Mouse (Mus musculus) stomach, embryonic 16.5 days (tissue): ENCODE results near the gene Adra1b. TPM values are rescaled to one million over a fixed set of nuclear protein-coding genes. Genes with fewer than 3 reads are reported as not detected.

Experiments
- ATAC-seq: fragments of 200-750 bp; cut with Nextera tagmentation; 2 replicates; pipeline ENCODE4 v1.8.0; 2017; ENCODE audit warnings: moderate number of reproducible peaks, moderate TSS enrichment; ENCODE audit not compliant: insufficient read depth, low FRiP score
- H3K27ac ChIP-seq: fragments of 300-500 bp; sonication (generic); 2 replicates; pipeline ENCODE4 v1.5.1; 2014; ENCODE audit warnings: low read length
- H3K27me3 ChIP-seq: fragments of 300-500 bp; sonication (generic); 2 replicates; pipeline ENCODE4 v1.6.1; 2014; ENCODE audit warnings: low read length, control low read depth, mixed read lengths; ENCODE audit not compliant: control insufficient read depth, insufficient read depth
- H3K36me3 ChIP-seq: fragments of 300-500 bp; sonication (generic); 2 replicates; pipeline ENCODE4 v1.6.1; 2014; ENCODE audit warnings: low read length; ENCODE audit not compliant: control insufficient read depth, insufficient read depth
- H3K4me1 ChIP-seq: fragments of 300-500 bp; sonication (generic); 2 replicates; pipeline ENCODE4 v1.6.1; 2014; ENCODE audit warnings: low read length, control low read depth, mixed read lengths; ENCODE audit not compliant: control insufficient read depth, insufficient read depth
- H3K4me2 ChIP-seq: fragments of 300-500 bp; sonication (generic); 2 replicates; pipeline ENCODE4 v1.6.1; 2014; ENCODE audit warnings: low read depth, low read length, mixed read lengths
- H3K4me3 ChIP-seq: fragments of 300-500 bp; sonication (generic); replicated peaks from 2 replicates; pipeline ENCODE4 v1.5.1; 2014; ENCODE audit warnings: mild to moderate bottlenecking, low read length
- H3K9ac ChIP-seq: fragments of 300-500 bp; sonication (generic); 2 replicates; pipeline ENCODE4 v1.6.1; 2014; ENCODE audit warnings: low read length
- H3K9me3 ChIP-seq: fragments of 300-500 bp; sonication (generic); replicated peaks from 2 replicates; pipeline ENCODE4 v1.6.1; 2016; ENCODE audit warnings: low read length, control low read depth; ENCODE audit not compliant: control insufficient read depth
- whole genome bisulfite sequencing: fragments of 180-500 bp; shearing (Covaris S2); extraction: QIAGEN DNeasy Blood & Tissue Kit; methylation state at CpG from one replicate; pipeline ENCODE4 v1.1.7; 2014; 5-methylcytosine and 5-hydroxymethylcytosine counted together
- polyA plus RNA-seq: library from polyadenylated mRNA; unstranded; fragments of >200 nt; fragmentation: Nextera tagmentation; extraction: Ambion mirVana; gene quantifications from 2 replicates; pipeline ENCODE4 v1.2.1, GENCODE M21; 2015

Gene Adra1b
- polyA plus RNA-seq, 1 experiment from 2014 or later: 0.65 TPM

- no peak overlapping the region for H3K4me2 ChIP-seq
- WGBS: 52% methylated on average over 5 of the region's 5 CpGs
- H3K9me3 ChIP-seq: no peaks in the 10 kb centered on the region
- no peaks in the 10 kb centered on the region for H3K36me3 ChIP-seq
- H3K9ac ChIP-seq: no peak overlapping the region
- H3K4me1 ChIP-seq: peaks cover 4% of the 10 kb centered on the region
- no peak overlapping the region for H3K27ac ChIP-seq
- H3K27me3 ChIP-seq: no peaks in the 10 kb centered on the region
- ATAC-seq: no peak
- H3K4me3 ChIP-seq: no peak overlapping the region
These were observed 28.7 kb upstream of the Adra1b start for GRCm38 (mm10) chr11:43929706-43930105.

- H3K27me3 ChIP-seq: no peaks in the 10 kb centered on the region
- no peaks in the 10 kb centered on the region for H3K9me3 ChIP-seq
- no peak overlapping the region for H3K27ac ChIP-seq
- H3K4me3 ChIP-seq: no peak overlapping the region
- H3K4me2 ChIP-seq: no peak overlapping the region
- 32% methylated on average over 5 of the region's 5 CpGs for WGBS
- H3K9ac ChIP-seq: no peak overlapping the region
- peaks cover 4% of the 10 kb centered on the region for H3K4me1 ChIP-seq
- no peaks in the 10 kb centered on the region for H3K36me3 ChIP-seq
- no peak for ATAC-seq
These were observed 28.2 kb upstream of the Adra1b start for GRCm38 (mm10) chr11:43929178-43929577.

- H3K9ac ChIP-seq: no peak overlapping the region
- H3K4me2 ChIP-seq: no peak overlapping the region
- no peak for ATAC-seq
- 67% methylated on average over 8 of the region's 8 CpGs for WGBS
- peaks cover 4% of the 10 kb centered on the region for H3K4me1 ChIP-seq
- no peaks in the 10 kb centered on the region for H3K9me3 ChIP-seq
- H3K27ac ChIP-seq: no peak overlapping the region
- no peak overlapping the region for H3K4me3 ChIP-seq
- no peaks in the 10 kb centered on the region for H3K27me3 ChIP-seq
- no peaks in the 10 kb centered on the region for H3K36me3 ChIP-seq
These were observed 26.3 kb upstream of the Adra1b start for GRCm38 (mm10) chr11:43927133-43927815.

- H3K9ac ChIP-seq: no peak overlapping the region
- no peaks in the 10 kb centered on the region for H3K9me3 ChIP-seq
- peaks cover 4% of the 10 kb centered on the region for H3K4me1 ChIP-seq
- ATAC-seq: no peak
- WGBS: 71% methylated on average over 6 of the region's 6 CpGs
- H3K4me3 ChIP-seq: no peak overlapping the region
- no peaks in the 10 kb centered on the region for H3K36me3 ChIP-seq
- no peak overlapping the region for H3K27ac ChIP-seq
- no peak overlapping the region for H3K4me2 ChIP-seq
- H3K27me3 ChIP-seq: no peaks in the 10 kb centered on the region
These were observed 25.2 kb upstream of the Adra1b start for GRCm38 (mm10) chr11:43926163-43926562.

- no peaks in the 10 kb centered on the region for H3K27me3 ChIP-seq
- H3K9ac ChIP-seq: no peak overlapping the region
- H3K9me3 ChIP-seq: no peaks in the 10 kb centered on the region
- no peak overlapping the region for H3K4me2 ChIP-seq
- 56% methylated on average over 6 of the region's 6 CpGs for WGBS
- no peak overlapping the region for H3K4me3 ChIP-seq
- peaks cover 4% of the 10 kb centered on the region for H3K4me1 ChIP-seq
- H3K36me3 ChIP-seq: no peaks in the 10 kb centered on the region
- no peak overlapping the region for H3K27ac ChIP-seq
- no peak for ATAC-seq
These were observed 24.6 kb upstream of the Adra1b start for GRCm38 (mm10) chr11:43925584-43925983.

GRCm38 (mm10) chr11:43921701-43922100 is 20.7 kb upstream of the Adra1b start:
- Histone ChIP-seq H3K9me3 (no peaks in the 10 kb centered on the region), H3K4me3 (no peak overlapping the region), H3K36me3 (no peaks in the 10 kb centered on the region), H3K9ac (no peak overlapping the region), H3K27ac (no peak overlapping the region), H3K4me1 (no peaks in the 10 kb centered on the region), H3K4me2 (no peak overlapping the region), H3K27me3 (no peaks in the 10 kb centered on the region)
- WGBS: 67% methylated on average over 2 of the region's 2 CpGs
- no peak for ATAC-seq

GRCm38 (mm10) chr11:43919492-43920055 is 18.6 kb upstream of the Adra1b start:
- Histone ChIP-seq H3K4me1 (0 out of 2 replicates have a peak, but pooled peaks cover 6% of the 10 kb centered on the region), H3K9me3 (no peaks in the 10 kb centered on the region), H3K4me2 (no peak overlapping the region), H3K36me3 (no peaks in the 10 kb centered on the region), H3K27ac (no peak overlapping the region), H3K27me3 (no peaks in the 10 kb centered on the region), H3K4me3 (no peak overlapping the region), H3K9ac (no peak overlapping the region)
- no peak for ATAC-seq
- WGBS: 51% methylated on average over 7 of the region's 7 CpGs

GRCm38 (mm10) chr11:43914552-43915447 is 13.8 kb upstream of the Adra1b start:
- H3K4me1 ChIP-seq: 0 out of 2 replicates have a peak, but pooled peaks cover 7% of the 10 kb centered on the region
- WGBS: 34% methylated on average over 12 of the region's 12 CpGs

More at GRCm38 (mm10) chr11:43914552-43915447, 13.8 kb upstream of the Adra1b start:
- H3K4me3 ChIP-seq: no peak overlapping the region
- H3K9ac ChIP-seq: peak overlapping the region; percentile 23; the same call in 1 of the 2 replicates
- peak overlapping the region; percentile 80 for H3K27ac ChIP-seq
- no peaks in the 10 kb centered on the region for H3K9me3 ChIP-seq
- ATAC-seq: peak; percentile 82
- no peaks in the 10 kb centered on the region for H3K27me3 ChIP-seq
- H3K4me2 ChIP-seq: peak overlapping the region; percentile 38; the same call in 1 of the 2 replicates
- H3K36me3 ChIP-seq: no peaks in the 10 kb centered on the region
